Mouse (Mus musculus) kidney, embryonic 15.5 days (tissue): ENCODE data around the gene Cat. TPM values are rescaled to one million over a fixed set of nuclear protein-coding genes. Genes with fewer than 3 reads are reported as not detected.

Experiments used
- ATAC-seq: fragments of 200-750 bp; cut with Nextera tagmentation; replicated peaks from 2 replicates; pipeline ENCODE4 v1.8.0; 2017; ENCODE audit warnings: moderate TSS enrichment; ENCODE audit not compliant: low FRiP score
- H3K27ac ChIP-seq: fragments of 300-500 bp; sonication (generic); 2 replicates; pipeline ENCODE4 v1.5.1; 2015; ENCODE audit warnings: mild to moderate bottlenecking, inconsistent platforms
- H3K27me3 ChIP-seq: fragments of 300-500 bp; sonication (generic); 2 replicates; pipeline ENCODE4 v1.6.1; 2015; ENCODE audit warnings: inconsistent platforms
- H3K36me3 ChIP-seq: fragments of 300-500 bp; sonication (generic); 2 replicates; pipeline ENCODE4 v1.6.1; 2015; ENCODE audit warnings: inconsistent platforms
- H3K4me1 ChIP-seq: fragments of 300-500 bp; sonication (generic); 2 replicates; pipeline ENCODE4 v1.6.1; 2015; ENCODE audit warnings: inconsistent platforms
- H3K4me2 ChIP-seq: fragments of 300-500 bp; sonication (generic); 2 replicates; pipeline ENCODE4 v1.6.1; 2015; ENCODE audit warnings: moderate library complexity, mild to moderate bottlenecking, inconsistent platforms
- H3K4me3 ChIP-seq: fragments of 300-500 bp; sonication (generic); replicated peaks from 2 replicates; pipeline ENCODE4 v1.5.1; 2015; ENCODE audit warnings: mild to moderate bottlenecking, inconsistent platforms
- H3K9ac ChIP-seq: fragments of 300-500 bp; sonication (generic); 2 replicates; pipeline ENCODE4 v1.6.1; 2015; ENCODE audit warnings: mild to moderate bottlenecking, inconsistent platforms
- H3K9me3 ChIP-seq: fragments of 300-500 bp; sonication (generic); replicated peaks from 2 replicates; pipeline ENCODE4 v1.6.1; 2016; ENCODE audit warnings: inconsistent platforms
- WGBS: fragments of 180-500 bp; shearing (Covaris S2); methylation state at CpG from one replicate; pipeline ENCODE4 v1.1.7; 2015; ENCODE audit warnings: mixed read lengths; 5-methylcytosine and 5-hydroxymethylcytosine counted together
- polyA plus RNA-seq: library from polyadenylated mRNA; unstranded; fragments of >200 nt; fragmentation: Nextera tagmentation; extraction: Ambion mirVana; gene quantifications from 2 replicates; pipeline ENCODE4 v1.2.1, GENCODE M21; 2015

The Cat gene
- polyA plus RNA-seq, 1 experiment from 2014 or later, result 99.4 TPM

DNA sequence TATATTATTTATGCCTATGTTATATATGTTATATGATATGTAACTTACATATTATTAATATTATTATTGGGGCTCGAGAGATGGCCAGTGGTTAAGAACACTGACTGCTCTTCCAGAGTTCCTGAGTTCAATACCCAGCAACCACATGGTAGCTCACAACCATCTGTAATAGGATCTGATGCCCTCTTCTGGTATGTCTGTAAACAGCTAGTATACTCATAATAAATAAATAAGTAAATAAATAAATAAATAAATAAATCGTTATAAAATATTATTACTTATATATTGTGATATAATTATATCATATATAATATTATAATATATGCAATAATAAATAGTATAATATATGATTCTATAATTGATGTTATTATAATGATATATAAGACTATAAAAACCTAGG, 8.8 kb downstream of the Cat start:
- no peaks in the 10 kb centered on the region for H3K9me3 ChIP-seq
- H3K4me3 ChIP-seq, result no peak overlapping the region
- no peaks in the 10 kb centered on the region for H3K27me3 ChIP-seq
- H3K4me2 ChIP-seq, result no peak overlapping the region
- H3K27ac ChIP-seq, result no peak overlapping the region
- H3K4me1 ChIP-seq, result no peaks in the 10 kb centered on the region
- H3K36me3 ChIP-seq, result peaks cover 42% of the 10 kb centered on the region
- no peak for ATAC-seq
- no peak overlapping the region for H3K9ac ChIP-seq
- 93% methylated on average over 2 of the region's 2 CpGs for WGBS

- WGBS, result 89% methylated on average over 3 of the region's 3 CpGs
- no peak overlapping the region for H3K4me3 ChIP-seq
- peaks cover 70% of the 10 kb centered on the region for H3K36me3 ChIP-seq
Measured at GRCm38 (mm10) chr2:103473362-103473761, 11.6 kb downstream of the Cat start.

DNA sequence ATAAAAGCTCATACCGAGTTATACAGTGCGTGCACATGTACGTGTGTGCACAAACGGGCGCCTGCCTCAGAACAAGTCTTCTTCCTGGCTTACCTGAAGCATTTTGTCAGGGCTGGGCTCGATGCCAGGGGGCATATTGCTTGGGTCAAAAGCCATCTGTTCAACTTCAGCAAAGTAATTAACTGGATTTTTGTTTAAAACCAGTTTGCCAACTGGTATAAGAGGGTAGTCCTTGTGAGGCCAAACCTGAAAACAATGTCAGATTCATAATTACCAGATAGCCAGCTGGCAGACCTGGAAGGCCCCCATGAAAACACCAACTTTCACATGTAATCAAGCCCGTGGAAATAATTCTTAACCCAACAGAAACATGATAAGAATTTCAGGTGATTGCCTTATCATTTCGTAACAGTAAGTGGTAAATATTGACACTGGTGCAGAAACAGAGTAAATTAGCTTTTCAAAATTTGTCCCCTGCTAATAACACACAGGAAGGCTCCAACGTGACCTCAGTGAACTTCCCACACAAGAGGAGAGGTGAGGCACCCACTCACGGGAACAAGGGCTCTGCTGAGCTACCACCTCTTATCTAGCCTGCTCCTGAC, 17.9 kb downstream of the Cat start:
- ATAC-seq, result no peak
- no peak overlapping the region for H3K9ac ChIP-seq
- no peak overlapping the region for H3K27ac ChIP-seq
- no peaks in the 10 kb centered on the region for H3K9me3 ChIP-seq
- no peaks in the 10 kb centered on the region for H3K27me3 ChIP-seq
- H3K4me3 ChIP-seq, result no peak overlapping the region
- peaks cover 89% of the 10 kb centered on the region for H3K36me3 ChIP-seq
- 0 out of 2 replicates have a peak, but pooled peaks cover 1% of the 10 kb centered on the region for H3K4me1 ChIP-seq
- no peak overlapping the region for H3K4me2 ChIP-seq
- whole genome bisulfite sequencing, result 80% methylated on average over 10 of the region's 10 CpGs

More at GRCm38 (mm10) chr2:103473362-103473761, 11.6 kb downstream of the Cat start:
- no peaks in the 10 kb centered on the region for H3K27me3 ChIP-seq
- no peak overlapping the region for H3K9ac ChIP-seq
- no peaks in the 10 kb centered on the region for H3K4me1 ChIP-seq
- H3K27ac ChIP-seq, result no peak overlapping the region
- no peak overlapping the region for H3K4me2 ChIP-seq
- no peaks in the 10 kb centered on the region for H3K9me3 ChIP-seq
- no peak for ATAC-seq

DNA sequence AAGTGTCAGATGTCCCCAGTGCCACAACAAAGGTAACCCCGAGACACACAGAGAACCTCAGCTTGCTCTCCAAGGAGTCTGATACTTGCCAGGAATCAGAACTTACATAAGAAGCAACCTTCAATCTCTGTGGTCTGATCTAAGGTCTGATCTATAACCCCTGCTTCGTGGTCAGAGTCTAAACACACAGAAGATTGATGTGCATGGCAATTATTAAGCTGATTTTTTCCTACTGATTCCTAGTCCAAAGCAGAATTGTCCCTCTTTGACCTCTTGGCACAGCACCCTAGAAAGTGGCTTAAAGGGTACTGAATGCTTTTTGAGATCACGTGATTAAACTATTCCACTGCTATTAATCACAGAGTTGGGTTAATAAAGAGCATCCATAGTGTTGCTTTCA, 18.7 kb downstream of the Cat start:
- Histone ChIP-seq H3K4me1 (0 out of 2 replicates have a peak, but pooled peaks cover 9% of the 10 kb centered on the region), H3K4me3 (no peak overlapping the region), H3K4me2 (no peak overlapping the region), H3K9me3 (no peaks in the 10 kb centered on the region), H3K36me3 (peaks cover 87% of the 10 kb centered on the region), H3K27ac (no peak overlapping the region), H3K27me3 (no peaks in the 10 kb centered on the region), H3K9ac (no peak overlapping the region)
- no peak for ATAC-seq
- 82% methylated on average over 3 of the region's 3 CpGs for WGBS

GRCm38 (mm10) chr2:103465429-103465828, 19.5 kb downstream of the Cat start:
- ATAC-seq, result no peak
- Histone ChIP-seq H3K4me2 (no peak overlapping the region), H3K4me1 (0 out of 2 replicates have a peak, but pooled peaks cover 11% of the 10 kb centered on the region), H3K27me3 (no peaks in the 10 kb centered on the region), H3K36me3 (peaks cover 82% of the 10 kb centered on the region), H3K27ac (no peak overlapping the region), H3K9me3 (no peaks in the 10 kb centered on the region), H3K9ac (no peak overlapping the region), H3K4me3 (no peak overlapping the region)
- WGBS, result 90% methylated on average over 11 of the region's 11 CpGs

- peaks cover 82% of the 10 kb centered on the region for H3K36me3 ChIP-seq
- 95% methylated on average over 8 of the region's 8 CpGs for WGBS
- no peak for ATAC-seq
Measured at GRCm38 (mm10) chr2:103464524-103464923, 20.4 kb downstream of the Cat start.

DNA sequence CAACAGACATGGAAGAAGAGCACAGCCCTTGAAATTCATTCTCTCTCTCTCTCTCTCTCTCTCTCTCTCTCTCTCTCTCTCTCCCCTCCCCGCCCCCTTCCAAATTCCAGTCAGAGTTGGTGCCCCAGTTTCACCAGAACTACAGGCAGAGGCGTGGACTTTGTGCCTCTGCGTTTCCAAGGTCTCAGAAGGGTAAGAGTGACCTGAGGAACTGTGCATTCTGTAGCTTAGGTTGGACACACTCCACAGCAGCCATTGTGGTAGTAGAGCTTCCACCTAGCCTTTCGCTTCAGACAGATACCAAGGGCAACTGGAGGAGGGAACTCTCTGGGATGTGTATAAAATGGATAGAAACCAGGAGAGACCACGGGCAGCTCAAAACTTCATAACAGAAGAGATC, 22.2 kb downstream of the Cat start:
- no peak for ATAC-seq
- no peak overlapping the region for H3K4me2 ChIP-seq
- no peaks in the 10 kb centered on the region for H3K9me3 ChIP-seq
- no peak overlapping the region for H3K27ac ChIP-seq
- H3K36me3 ChIP-seq, result peaks cover 84% of the 10 kb centered on the region
- H3K27me3 ChIP-seq, result no peaks in the 10 kb centered on the region
- H3K4me3 ChIP-seq, result no peak overlapping the region
- no peak overlapping the region for H3K9ac ChIP-seq
- 0 out of 2 replicates have a peak, but pooled peaks cover 11% of the 10 kb centered on the region for H3K4me1 ChIP-seq
- WGBS, result 88% methylated on average over 5 of the region's 5 CpGs

More at GRCm38 (mm10) chr2:103464524-103464923, 20.4 kb downstream of the Cat start:
- Histone ChIP-seq H3K4me2 (no peak overlapping the region), H3K27ac (no peak overlapping the region), H3K4me3 (no peak overlapping the region), H3K9me3 (no peaks in the 10 kb centered on the region), H3K9ac (no peak overlapping the region), H3K27me3 (no peaks in the 10 kb centered on the region), H3K4me1 (0 out of 2 replicates have a peak, but pooled peaks cover 11% of the 10 kb centered on the region)

GRCm38 (mm10) chr2:103461743-103462142, 23.2 kb downstream of the Cat start:
- WGBS, result 19% methylated on average over 9 of the region's 9 CpGs
- H3K9ac ChIP-seq, result no peak overlapping the region
- no peaks in the 10 kb centered on the region for H3K9me3 ChIP-seq
- H3K27ac ChIP-seq, result peak overlapping the region; percentile 1
- H3K27me3 ChIP-seq, result no peaks in the 10 kb centered on the region
- no peak overlapping the region for H3K4me3 ChIP-seq
- peaks cover 81% of the 10 kb centered on the region for H3K36me3 ChIP-seq
- H3K4me1 ChIP-seq, result 0 out of 2 replicates have a peak, but pooled peaks cover 11% of the 10 kb centered on the region
- no peak overlapping the region for H3K4me2 ChIP-seq
- no peak for ATAC-seq

- Histone ChIP-seq H3K27me3 (no peaks in the 10 kb centered on the region), H3K9ac (no peak overlapping the region), H3K27ac (peak overlapping the region; percentile 1), H3K9me3 (no peaks in the 10 kb centered on the region), H3K4me3 (no peak overlapping the region), H3K4me2 (no peak overlapping the region), H3K4me1 (0 out of 2 replicates have a peak, but pooled peaks cover 11% of the 10 kb centered on the region), H3K36me3 (peaks cover 79% of the 10 kb centered on the region)
- ATAC-seq, result no peak
- WGBS, result 78% methylated on average over 8 of the region's 8 CpGs
Measured at GRCm38 (mm10) chr2:103461210-103461609, 23.8 kb downstream of the Cat start.

GRCm38 (mm10) chr2:103459069-103459468, 25.9 kb downstream of the Cat start:
- H3K4me3 ChIP-seq, result no peak overlapping the region
- 92% methylated on average over 10 of the region's 10 CpGs for WGBS
- ATAC-seq, result no peak
- H3K27me3 ChIP-seq, result no peaks in the 10 kb centered on the region
- 0 out of 2 replicates have a peak, but pooled peaks cover 11% of the 10 kb centered on the region for H3K4me1 ChIP-seq
- no peak overlapping the region for H3K4me2 ChIP-seq
- no peak overlapping the region for H3K27ac ChIP-seq
- peaks cover 82% of the 10 kb centered on the region for H3K36me3 ChIP-seq
- no peaks in the 10 kb centered on the region for H3K9me3 ChIP-seq
- no peak overlapping the region for H3K9ac ChIP-seq

GRCm38 (mm10) chr2:103457628-103458027, 27.3 kb downstream of the Cat start:
- H3K9me3 ChIP-seq, result no peaks in the 10 kb centered on the region
- H3K36me3 ChIP-seq, result peaks cover 83% of the 10 kb centered on the region
- H3K4me2 ChIP-seq, result no peak overlapping the region
- H3K4me1 ChIP-seq, result 0 out of 2 replicates have a peak, but pooled peaks cover 11% of the 10 kb centered on the region
- no peak for ATAC-seq
- no peak overlapping the region for H3K27ac ChIP-seq
- no peak overlapping the region for H3K4me3 ChIP-seq
- no peaks in the 10 kb centered on the region for H3K27me3 ChIP-seq
- WGBS, result 92% methylated on average over 7 of the region's 7 CpGs
- H3K9ac ChIP-seq, result no peak overlapping the region

GRCm38 (mm10) chr2:103457048-103457447, 27.9 kb downstream of the Cat start:
- H3K36me3 ChIP-seq, result peaks cover 78% of the 10 kb centered on the region
- H3K27ac ChIP-seq, result no peak overlapping the region
- H3K9ac ChIP-seq, result no peak overlapping the region
- H3K4me1 ChIP-seq, result 0 out of 2 replicates have a peak, but pooled peaks cover 9% of the 10 kb centered on the region
- no peaks in the 10 kb centered on the region for H3K27me3 ChIP-seq
- ATAC-seq, result no peak
- no peak overlapping the region for H3K4me2 ChIP-seq
- H3K4me3 ChIP-seq, result no peak overlapping the region
- WGBS, result 80% methylated on average over 5 of the region's 5 CpGs
- no peaks in the 10 kb centered on the region for H3K9me3 ChIP-seq
